Mouse (Mus musculus) liver, embryonic 13.5 days (tissue): ENCODE measurements at regions not wholly inside any gene's neighbourhood (a gene's known extent, or its start where the extent isn't known, plus 50 kb on each side); places are given as distances from the start of the nearest gene placed in this dataset.

Source experiments
- ATAC-seq: fragments of 200-750 bp; cut with Nextera tagmentation; 2 replicates; pipeline ENCODE4 v1.8.0; 2017; ENCODE audit warnings: low read depth, mild to moderate bottlenecking, moderate number of reproducible peaks, moderate library complexity
- DNase-seq: peaks from one replicate; pipeline ENCODE4 v3.0.0; 2022
- H3K27ac ChIP-seq: fragments of 300-500 bp; sonication (generic); 2 replicates; pipeline ENCODE4 v1.5.1; 2015; ENCODE audit warnings: moderate library complexity, mild to moderate bottlenecking, inconsistent platforms
- H3K27me3 ChIP-seq: fragments of 300-500 bp; sonication (generic); 2 replicates; pipeline ENCODE4 v1.6.1; 2015; ENCODE audit warnings: mild to moderate bottlenecking, inconsistent platforms
- H3K36me3 ChIP-seq: fragments of 300-500 bp; sonication (generic); 2 replicates; pipeline ENCODE4 v1.6.1; 2015; ENCODE audit warnings: mild to moderate bottlenecking, inconsistent platforms
- H3K4me1 ChIP-seq: fragments of 300-500 bp; sonication (generic); replicated peaks from 2 replicates; pipeline ENCODE4 v1.6.1; 2015; ENCODE audit warnings: inconsistent platforms
- H3K4me2 ChIP-seq: fragments of 300-500 bp; sonication (generic); 2 replicates; pipeline ENCODE4 v1.6.1; 2015; ENCODE audit warnings: inconsistent platforms, mild to moderate bottlenecking, moderate library complexity
- H3K4me3 ChIP-seq: fragments of 300-500 bp; sonication (generic); replicated peaks from 2 replicates; pipeline ENCODE4 v1.5.1; 2015; ENCODE audit warnings: mild to moderate bottlenecking, inconsistent platforms
- H3K9ac ChIP-seq: fragments of 300-500 bp; sonication (generic); 2 replicates; pipeline ENCODE4 v1.6.1; 2015; ENCODE audit warnings: mild to moderate bottlenecking, inconsistent platforms
- H3K9me3 ChIP-seq: fragments of 300-500 bp; sonication (generic); replicated peaks from 2 replicates; pipeline ENCODE4 v1.6.1; 2016; ENCODE audit warnings: inconsistent platforms
- WGBS: fragments of 180-500 bp; shearing (Covaris S2); methylation state at CpG from one replicate; pipeline ENCODE4 v1.1.7; 2015; ENCODE audit not compliant: insufficient replicate concordance; 5-methylcytosine and 5-hydroxymethylcytosine counted together

DNA sequence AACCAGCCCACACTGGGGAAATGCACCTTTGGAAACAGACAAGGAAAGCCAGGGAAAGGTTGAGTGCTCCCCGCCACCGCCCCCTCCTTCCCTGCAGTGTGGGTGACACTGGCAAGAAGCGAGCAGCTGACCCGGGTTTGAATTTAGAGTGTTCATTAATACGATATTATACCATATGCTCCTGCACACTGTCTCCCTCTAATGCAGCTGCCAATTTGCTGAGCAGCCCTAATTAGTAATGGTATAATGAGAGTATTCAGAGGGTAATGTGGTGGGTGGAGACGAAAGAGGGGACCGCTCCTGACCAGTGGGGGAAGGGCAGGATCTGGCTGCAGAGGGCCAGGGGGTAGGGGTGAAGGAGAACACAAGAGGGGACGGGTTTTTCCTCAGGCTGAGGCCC, 111.9 kb upstream of the Lhx1 start:
- no peak overlapping the region for H3K9ac ChIP-seq
- WGBS = 46% methylated on average over 8 of the region's 8 CpGs
- peaks cover 70% of the 10 kb centered on the region for H3K27me3 ChIP-seq
- H3K4me2 ChIP-seq = no peak overlapping the region
- ATAC-seq (no peak), DNase-seq (no peak)
- H3K27ac ChIP-seq = no peak overlapping the region
- no peaks in the 10 kb centered on the region for H3K36me3 ChIP-seq
- no peaks in the 10 kb centered on the region for H3K4me1 ChIP-seq
- no peak overlapping the region for H3K4me3 ChIP-seq
- H3K9me3 ChIP-seq = no peaks in the 10 kb centered on the region

DNA sequence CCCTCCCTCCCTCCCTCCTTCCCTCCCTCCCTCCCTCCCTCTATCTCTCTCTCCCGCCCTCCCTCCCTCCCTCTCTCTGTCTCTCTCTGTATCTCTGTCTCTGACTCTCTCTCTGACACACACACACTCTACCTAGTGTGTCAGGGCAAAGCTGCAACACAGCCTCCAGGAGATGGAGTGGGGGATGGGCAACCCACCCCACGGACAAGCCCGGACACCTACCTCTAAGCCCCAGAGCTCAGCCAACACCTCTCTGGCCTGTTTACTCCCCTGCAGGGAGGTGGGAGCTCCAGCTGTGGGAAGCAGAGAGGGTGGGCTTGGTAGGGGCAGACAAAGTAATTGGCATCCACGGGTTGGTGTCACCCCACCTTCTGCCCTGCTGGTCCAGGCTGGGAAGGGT, 109.7 kb upstream of the Lhx1 start:
- no peak overlapping the region for H3K27ac ChIP-seq
- 15% methylated on average over 3 of the region's 4 CpGs for WGBS

DNA sequence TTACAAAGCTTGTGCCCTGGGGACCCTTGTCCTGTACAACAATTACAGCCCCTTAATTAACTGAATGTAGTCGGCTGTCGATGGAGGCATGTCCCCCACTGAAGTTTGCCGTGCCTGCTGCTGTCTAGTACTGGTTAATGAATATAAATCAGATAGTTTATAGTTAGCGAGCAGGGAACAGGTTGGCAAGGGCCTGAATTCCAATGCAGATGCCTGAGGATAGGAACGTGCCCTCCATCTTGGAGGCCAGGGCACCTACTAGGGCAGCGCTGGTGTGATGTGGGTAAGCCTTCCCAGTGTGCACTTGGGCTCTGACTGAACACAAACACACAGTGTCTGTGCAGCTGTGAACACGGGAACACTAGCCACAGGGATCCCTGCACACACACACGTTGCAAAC, 108.0 kb upstream of the Lhx1 start:
- WGBS = 65% methylated on average over 8 of the region's 8 CpGs
- Histone ChIP-seq H3K27me3 (peaks cover 47% of the 10 kb centered on the region), H3K4me1 (no peaks in the 10 kb centered on the region), H3K27ac (no peak overlapping the region), H3K9ac (no peak overlapping the region), H3K4me2 (no peak overlapping the region), H3K4me3 (no peak overlapping the region), H3K36me3 (no peaks in the 10 kb centered on the region), H3K9me3 (no peaks in the 10 kb centered on the region)
- DNase-seq (no peak), ATAC-seq (no peak)

More for the DNA sequence above, 109.7 kb upstream of the Lhx1 start:
- no peaks in the 10 kb centered on the region for H3K4me1 ChIP-seq
- H3K27me3 ChIP-seq = peaks cover 63% of the 10 kb centered on the region
- no peaks in the 10 kb centered on the region for H3K9me3 ChIP-seq
- DNase-seq (no peak), ATAC-seq (no peak)
- no peak overlapping the region for H3K9ac ChIP-seq
- no peaks in the 10 kb centered on the region for H3K36me3 ChIP-seq
- H3K4me3 ChIP-seq = no peak overlapping the region
- no peak overlapping the region for H3K4me2 ChIP-seq

DNA sequence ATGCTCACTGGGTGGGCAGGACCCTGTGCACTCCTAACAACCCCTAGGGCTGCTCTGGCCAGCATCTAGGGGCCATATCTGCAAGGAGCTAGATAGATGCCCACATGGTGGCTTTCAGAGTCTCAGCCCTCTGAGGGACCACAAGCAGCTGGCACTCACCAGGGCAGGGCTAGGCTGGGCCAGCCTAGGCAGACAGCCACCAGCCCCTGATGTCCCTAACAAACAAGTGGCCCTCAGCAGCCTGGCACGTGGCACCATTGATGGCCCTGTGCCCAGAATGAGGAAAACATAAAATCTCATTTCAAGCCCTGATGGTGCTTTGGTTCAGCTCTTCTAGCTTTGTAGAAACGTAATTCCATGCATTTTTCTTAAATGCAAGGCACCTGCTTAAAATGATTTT, 102.8 kb upstream of the Lhx1 start:
- Histone ChIP-seq H3K4me3 (no peak overlapping the region), H3K36me3 (no peaks in the 10 kb centered on the region), H3K4me1 (no peaks in the 10 kb centered on the region), H3K4me2 (no peak overlapping the region), H3K9ac (no peak overlapping the region), H3K9me3 (no peaks in the 10 kb centered on the region), H3K27ac (no peak overlapping the region), H3K27me3 (peaks cover 27% of the 10 kb centered on the region)
- ATAC-seq (no peak), DNase-seq (no peak)
- WGBS = 42% methylated on average over 2 of the region's 2 CpGs

DNA sequence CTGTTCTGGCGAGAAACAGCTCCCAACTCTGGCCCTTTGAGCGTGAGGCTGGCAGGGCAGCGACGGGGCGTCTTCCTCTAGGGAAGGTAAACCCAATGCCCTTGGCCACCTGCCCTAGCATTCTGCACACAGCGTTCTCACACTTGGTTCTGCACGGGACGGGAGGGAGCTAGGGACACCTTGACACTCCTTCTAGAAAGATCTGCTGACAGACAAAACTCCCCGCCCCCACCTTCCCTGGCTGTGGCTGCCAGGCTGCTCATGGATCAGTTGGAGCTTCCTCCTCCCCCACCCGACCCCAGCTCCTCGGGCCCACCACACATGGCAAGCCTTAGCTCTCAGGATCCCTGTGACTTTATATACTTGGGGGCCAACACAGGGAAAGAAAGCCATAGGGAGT, 102.3 kb upstream of the Lhx1 start:
- DNase-seq = no peak
- Histone ChIP-seq H3K4me2 (no peak overlapping the region), H3K9me3 (no peaks in the 10 kb centered on the region)

DNA sequence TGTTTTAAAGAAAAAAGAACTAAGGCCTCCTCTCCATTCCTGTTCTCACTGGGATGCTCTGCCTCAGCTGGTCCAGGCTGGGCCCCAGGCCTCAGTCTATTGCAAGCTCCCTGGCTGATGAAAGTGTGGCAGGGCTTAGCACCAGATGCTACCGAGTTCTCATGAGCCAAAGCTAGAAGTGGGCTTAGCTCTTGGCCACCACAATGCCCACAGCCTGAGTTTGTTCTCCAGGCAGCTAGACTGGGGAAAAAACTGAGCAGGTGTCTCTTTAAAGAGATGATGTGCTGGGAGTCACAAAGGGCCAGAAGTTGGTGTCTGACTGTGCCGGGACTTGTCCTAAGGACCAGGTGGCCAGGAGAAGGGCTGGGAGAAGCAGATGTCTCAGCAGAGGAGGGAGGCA, 101.9 kb upstream of the Lhx1 start:
- peaks cover 29% of the 10 kb centered on the region for H3K27me3 ChIP-seq
- no peaks in the 10 kb centered on the region for H3K9me3 ChIP-seq
- no peak overlapping the region for H3K27ac ChIP-seq
- H3K4me2 ChIP-seq = no peak overlapping the region
- no peak overlapping the region for H3K9ac ChIP-seq
- H3K4me1 ChIP-seq = no peaks in the 10 kb centered on the region
- no peak overlapping the region for H3K4me3 ChIP-seq
- ATAC-seq = no peak
- 51% methylated on average over 2 of the region's 2 CpGs for WGBS
- H3K36me3 ChIP-seq = no peaks in the 10 kb centered on the region
- no peak for DNase-seq

More for the DNA sequence above, 102.3 kb upstream of the Lhx1 start:
- Histone ChIP-seq H3K27ac (no peak overlapping the region), H3K4me1 (no peaks in the 10 kb centered on the region), H3K4me3 (no peak overlapping the region), H3K27me3 (peaks cover 29% of the 10 kb centered on the region), H3K36me3 (no peaks in the 10 kb centered on the region), H3K9ac (no peak overlapping the region)
- no peak for ATAC-seq
- WGBS = 65% methylated on average over 11 of the region's 11 CpGs

DNA sequence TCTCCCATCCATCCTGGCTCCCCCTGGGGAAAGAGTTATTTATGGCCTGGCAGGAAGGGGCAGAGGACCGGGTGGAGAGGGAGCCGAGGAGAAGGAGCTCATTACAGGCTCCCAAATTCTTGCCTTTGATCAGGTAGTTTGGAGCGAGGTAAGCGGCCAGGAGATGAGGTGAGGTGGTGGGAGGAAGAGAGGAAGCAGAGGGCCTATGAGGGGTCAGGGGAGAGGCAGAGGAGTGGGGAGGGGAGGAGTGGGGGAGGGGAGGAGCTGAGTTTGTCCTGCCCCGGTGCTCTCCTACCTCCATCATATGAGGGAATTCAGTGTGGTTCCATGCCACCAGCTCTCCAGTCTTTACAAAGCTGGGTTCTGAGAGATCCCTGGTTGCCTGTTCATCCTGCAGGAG, 98.8 kb upstream of the Lhx1 start:
- H3K4me3 ChIP-seq = no peak overlapping the region
- peaks cover 16% of the 10 kb centered on the region for H3K27me3 ChIP-seq
- H3K36me3 ChIP-seq = no peaks in the 10 kb centered on the region
- 23% methylated on average over 5 of the region's 5 CpGs for WGBS
- no peaks in the 10 kb centered on the region for H3K4me1 ChIP-seq
- ATAC-seq = no peak
- no peaks in the 10 kb centered on the region for H3K9me3 ChIP-seq
- H3K4me2 ChIP-seq = no peak overlapping the region
- H3K27ac ChIP-seq = no peak overlapping the region
- no peak overlapping the region for H3K9ac ChIP-seq
- no peak for DNase-seq

DNA sequence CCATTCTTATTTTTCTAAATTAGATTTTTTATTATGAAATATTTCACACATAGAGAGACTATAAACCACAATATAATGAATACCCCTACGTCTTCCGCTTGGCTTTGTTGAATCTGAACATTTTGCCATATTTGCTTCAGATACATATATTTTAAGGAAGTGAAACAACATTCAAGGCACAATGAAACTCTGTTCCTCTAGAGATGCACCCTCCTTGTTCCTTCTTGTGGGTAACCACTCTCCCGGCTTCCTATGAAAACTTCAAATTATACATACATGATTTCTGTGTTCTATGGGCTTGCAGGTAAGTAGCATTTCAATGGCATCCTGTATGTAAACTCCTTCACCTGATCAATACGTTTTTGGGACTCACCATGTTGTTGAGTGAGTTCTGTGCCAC, 94.4 kb upstream of the Lhx1 start:
- DNase-seq (no peak), ATAC-seq (no peak)
- H3K27ac ChIP-seq = no peak overlapping the region
- no peak overlapping the region for H3K9ac ChIP-seq
- H3K4me2 ChIP-seq = no peak overlapping the region
- peaks cover 2% of the 10 kb centered on the region; the same call in 1 of the 2 replicates for H3K4me1 ChIP-seq
- H3K9me3 ChIP-seq = no peaks in the 10 kb centered on the region
- no peak overlapping the region for H3K4me3 ChIP-seq
- 61% methylated on average over 4 of the region's 4 CpGs for WGBS
- H3K27me3 ChIP-seq = peaks cover 12% of the 10 kb centered on the region
- no peaks in the 10 kb centered on the region for H3K36me3 ChIP-seq

DNA sequence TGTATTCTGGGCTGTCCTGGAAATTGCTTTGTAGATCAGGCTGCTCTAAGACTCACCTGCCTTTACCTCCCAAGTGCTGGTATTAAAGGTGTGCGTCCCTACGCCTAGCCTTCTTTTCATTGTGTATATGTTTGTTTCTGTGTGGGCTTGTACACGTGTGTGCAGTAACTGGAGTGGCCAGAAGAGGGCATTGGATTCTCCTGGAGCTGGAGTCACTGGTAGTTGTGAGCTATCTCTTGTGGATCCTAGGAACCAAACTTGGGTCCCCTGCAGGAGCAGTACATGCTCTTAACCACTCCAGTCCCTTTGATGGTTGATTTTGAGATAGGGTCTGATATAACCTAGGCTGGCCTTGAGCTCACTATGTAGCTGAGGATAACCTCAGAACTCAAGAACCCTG, 93.2 kb upstream of the Lhx1 start:
- Histone ChIP-seq H3K27ac (no peak overlapping the region), H3K4me1 (peaks cover 4% of the 10 kb centered on the region), H3K4me3 (no peak overlapping the region), H3K27me3 (0 out of 2 replicates have a peak, but pooled peaks cover 7% of the 10 kb centered on the region), H3K4me2 (no peak overlapping the region), H3K9ac (no peak overlapping the region), H3K9me3 (no peaks in the 10 kb centered on the region), H3K36me3 (no peaks in the 10 kb centered on the region)
- 79% methylated on average over 3 of the region's 3 CpGs for WGBS
- no peak for DNase-seq
- no peak for ATAC-seq

DNA sequence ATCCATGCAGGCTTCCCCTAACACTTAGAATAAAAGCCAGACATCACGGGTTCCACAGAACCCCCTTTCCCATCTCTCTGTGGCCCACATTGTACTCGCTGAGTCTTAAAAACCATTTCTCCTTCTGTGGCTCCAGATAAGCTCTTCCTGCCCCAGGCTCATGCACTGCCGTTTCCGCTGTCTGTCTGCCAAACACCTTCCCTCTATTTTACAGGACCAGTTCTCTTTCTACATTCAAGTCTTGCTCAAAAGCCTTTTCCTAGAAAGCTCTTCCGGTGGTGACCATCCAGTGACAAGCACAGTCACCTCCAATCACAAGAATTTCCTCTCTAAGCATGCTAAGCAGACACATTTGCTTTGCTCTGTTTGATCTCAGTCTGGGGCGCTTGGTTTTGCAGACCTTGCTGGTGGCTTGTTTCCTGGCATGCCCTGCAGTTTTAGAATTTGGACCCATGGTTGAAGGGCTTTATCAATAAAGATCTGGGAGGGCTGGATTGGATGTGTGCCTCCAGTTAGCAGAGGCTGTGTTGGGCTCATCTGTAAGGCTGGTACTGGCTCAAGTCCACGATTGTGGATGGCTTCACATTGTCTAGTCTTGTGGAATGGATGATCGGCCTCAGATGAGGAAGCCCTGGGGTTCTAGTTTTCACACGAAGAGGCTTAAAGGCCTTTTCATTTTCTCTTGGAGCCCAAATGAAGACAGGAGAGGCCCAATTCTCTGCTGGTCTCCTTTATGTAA, 87.8 kb upstream of the Lhx1 start:
- ATAC-seq (no peak), DNase-seq (no peak)
- Histone ChIP-seq H3K36me3 (no peaks in the 10 kb centered on the region), H3K9ac (no peak overlapping the region), H3K27me3 (peaks cover 6% of the 10 kb centered on the region; the same call in 1 of the 2 replicates), H3K4me2 (no peak overlapping the region), H3K4me1 (peaks cover 13% of the 10 kb centered on the region), H3K4me3 (no peak overlapping the region), H3K27ac (no peak overlapping the region), H3K9me3 (no peaks in the 10 kb centered on the region)
- WGBS = 22% methylated on average over 9 of the region's 9 CpGs

DNA sequence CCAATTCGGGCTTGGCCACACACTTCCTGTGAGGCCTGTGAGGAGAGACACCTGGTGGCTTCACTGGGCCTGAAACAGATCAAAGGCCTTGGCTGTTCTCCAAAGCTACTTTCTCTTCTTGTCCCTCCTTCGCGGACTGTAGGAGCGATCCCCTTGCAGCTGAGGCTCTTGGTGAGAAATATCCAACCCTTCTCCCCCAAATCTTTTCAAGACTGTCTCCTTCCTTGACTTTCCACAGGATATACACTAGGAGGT, 86.2 kb upstream of the Lhx1 start:
- peaks cover 20% of the 10 kb centered on the region for H3K27me3 ChIP-seq
- ATAC-seq = no peak
- 58% methylated on average over 4 of the region's 4 CpGs for WGBS

DNA sequence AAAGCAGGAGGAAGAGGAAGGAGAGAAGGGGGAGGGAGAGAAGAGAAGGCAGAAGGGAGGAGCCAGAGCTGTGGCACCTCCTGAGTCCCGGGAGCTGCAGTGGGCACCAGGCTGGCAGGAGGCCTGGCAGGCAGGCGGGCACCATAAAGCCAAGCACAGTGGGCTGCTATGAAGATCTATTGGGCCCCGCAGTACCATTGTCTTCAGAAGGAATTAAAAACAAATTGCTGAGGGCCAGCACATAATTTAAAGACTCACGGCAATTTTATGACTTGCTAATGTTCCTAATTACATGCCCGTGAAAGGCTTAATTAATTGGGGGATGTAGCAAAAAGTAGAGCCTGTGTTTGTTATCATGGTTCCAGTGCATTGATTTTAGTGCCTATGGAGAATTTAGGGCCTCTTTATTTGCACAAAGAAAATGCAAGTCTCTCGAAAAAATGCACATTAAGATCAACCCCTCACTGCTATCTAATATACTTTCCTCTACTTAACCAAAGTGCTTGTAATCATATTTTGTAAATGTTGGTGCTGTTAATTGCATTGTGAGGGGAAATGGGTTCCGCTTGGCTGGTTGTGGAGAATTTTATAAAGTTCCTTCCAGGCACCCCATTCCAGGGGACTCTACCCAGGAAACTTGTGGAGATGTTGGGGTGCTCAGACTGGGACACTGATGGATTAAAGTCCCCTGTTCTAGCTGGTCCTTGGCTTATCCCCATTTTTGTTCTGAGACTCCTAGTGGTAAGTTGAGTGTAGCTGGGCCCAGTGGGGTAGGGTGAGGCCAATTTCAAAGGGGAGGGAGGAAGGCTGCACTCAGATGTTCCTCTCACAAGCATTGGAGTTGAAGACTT, 85.7 kb upstream of the Lhx1 start:
- Histone ChIP-seq H3K4me3 (no peak overlapping the region), H3K27me3 (peaks cover 25% of the 10 kb centered on the region), H3K4me1 (peaks cover 13% of the 10 kb centered on the region), H3K9ac (no peak overlapping the region), H3K36me3 (no peaks in the 10 kb centered on the region), H3K27ac (no peak overlapping the region), H3K9me3 (no peaks in the 10 kb centered on the region), H3K4me2 (no peak overlapping the region)
- WGBS = 65% methylated on average over 7 of the region's 7 CpGs
- DNase-seq (no peak), ATAC-seq (no peak)

More for the DNA sequence above, 86.2 kb upstream of the Lhx1 start:
- no peak overlapping the region for H3K9ac ChIP-seq
- DNase-seq = no peak
- no peak overlapping the region for H3K4me3 ChIP-seq
- no peaks in the 10 kb centered on the region for H3K36me3 ChIP-seq
- no peaks in the 10 kb centered on the region for H3K9me3 ChIP-seq
- H3K4me1 ChIP-seq = peaks cover 13% of the 10 kb centered on the region
- no peak overlapping the region for H3K27ac ChIP-seq
- H3K4me2 ChIP-seq = no peak overlapping the region
